Mouse (Mus musculus): ENCODE results near the gene Ccne1. TPM values are rescaled to one million over a fixed set of nuclear protein-coding genes. Genes with fewer than 3 reads are reported as not detected.
"Not testable (repeated sequence)": the region's sequence is repeated elsewhere in the genome, so short reads cannot be mapped to it uniquely, and the experiment has no call there.

The Ccne1 gene
- polyA plus RNA-seq, 1 experiment from 2014 or later = 20.2 TPM

GRCm38 (mm10) chr7:38125565-38126159 is 18.3 kb upstream of the Ccne1 start:
- no peak for TF ChIP-seq CTCF (IDR thresholded peaks at IDR 0.05; ENCODE audit: low read depth)
- no peak overlapping the region for H3K9ac ChIP-seq (ENCODE audit: low read depth, low read length)
- H3K27me3 ChIP-seq (ENCODE audit: insufficient read depth, low read length) = no peaks in the 10 kb centered on the region
- no peaks in the 10 kb centered on the region for H3K36me3 ChIP-seq (ENCODE audit: insufficient read depth, low read length)
- no peaks in the 10 kb centered on the region for H3K9me3 ChIP-seq (replicated peaks; ENCODE audit: low read length)
- no peak overlapping the region for H3K4me2 ChIP-seq (ENCODE audit: low read length)
- H3K4me3 ChIP-seq (replicated peaks; ENCODE audit: low read depth, low read length) = no peak overlapping the region
- no peaks in the 10 kb centered on the region for H3K4me1 ChIP-seq (replicated peaks; ENCODE audit: insufficient read depth, low read length)
- DNase-seq (ENCODE audit: low spot score) (no peak), ATAC-seq (replicated peaks; ENCODE audit: low FRiP score, low read depth) (no peak)
- H3K27ac ChIP-seq = no peak overlapping the region
- 73% methylated on average over 12 of the region's 12 CpGs for WGBS

GRCm38 (mm10) chr7:38124164-38124563 is 16.8 kb upstream of the Ccne1 start:
- H3K27ac ChIP-seq; H3K4me3 ChIP-seq (replicated peaks; ENCODE audit: low read depth, low read length); H3K27me3 ChIP-seq (ENCODE audit: insufficient read depth, low read length); H3K36me3 ChIP-seq (ENCODE audit: insufficient read depth, low read length); ATAC-seq (replicated peaks; ENCODE audit: low FRiP score, low read depth); H3K9ac ChIP-seq (ENCODE audit: low read depth, low read length); H3K4me1 ChIP-seq (replicated peaks; ENCODE audit: insufficient read depth, low read length); H3K9me3 ChIP-seq (replicated peaks; ENCODE audit: low read length); H3K4me2 ChIP-seq (ENCODE audit: low read length); DNase-seq (ENCODE audit: low spot score): not testable (repeated sequence)
- 90% methylated on average over 2 of the region's 2 CpGs for WGBS

GRCm38 (mm10) chr7:38118594-38118993 is 11.3 kb upstream of the Ccne1 start:
- ATAC-seq (replicated peaks; ENCODE audit: low FRiP score, low read depth) = no peak
- no peak overlapping the region for H3K4me3 ChIP-seq (replicated peaks; ENCODE audit: low read depth, low read length)
- no peak overlapping the region for H3K27ac ChIP-seq
- TF ChIP-seq CTCF (IDR thresholded peaks at IDR 0.05; ENCODE audit: low read depth) = 0 out of 2 replicates have a peak, but pooled peaks have one; percentile 12
- no peak overlapping the region for H3K9ac ChIP-seq (ENCODE audit: low read depth, low read length)
- no peaks in the 10 kb centered on the region for H3K36me3 ChIP-seq (ENCODE audit: insufficient read depth, low read length)
- DNase-seq (ENCODE audit: low spot score) = no peak
- H3K9me3 ChIP-seq (replicated peaks; ENCODE audit: low read length) = no peaks in the 10 kb centered on the region
- H3K27me3 ChIP-seq (ENCODE audit: insufficient read depth, low read length) = no peaks in the 10 kb centered on the region
- H3K4me1 ChIP-seq (replicated peaks; ENCODE audit: insufficient read depth, low read length) = no peaks in the 10 kb centered on the region
- 13% methylated on average over 1 of the region's 1 CpGs for WGBS
- H3K4me2 ChIP-seq (ENCODE audit: low read length) = no peak overlapping the region

GRCm38 (mm10) chr7:38112451-38112850 is 5.1 kb upstream of the Ccne1 start:
- TF ChIP-seq CTCF (IDR thresholded peaks at IDR 0.05; ENCODE audit: low read depth) = no peak
- no peak for DNase-seq (ENCODE audit: low spot score)
- Histone ChIP-seq H3K4me2 (ENCODE audit: low read length) (no peak overlapping the region), H3K9ac (ENCODE audit: low read depth, low read length) (no peak overlapping the region), H3K27ac (peak overlapping the region; percentile 31; the same call in 1 of the 2 replicates), H3K27me3 (ENCODE audit: insufficient read depth, low read length) (no peaks in the 10 kb centered on the region), H3K36me3 (ENCODE audit: insufficient read depth, low read length) (no peaks in the 10 kb centered on the region), H3K9me3 (replicated peaks; ENCODE audit: low read length) (no peaks in the 10 kb centered on the region), H3K4me1 (replicated peaks; ENCODE audit: insufficient read depth, low read length) (peaks cover 8% of the 10 kb centered on the region; the same call in 1 of the 2 replicates), H3K4me3 (replicated peaks; ENCODE audit: low read depth, low read length) (no peak overlapping the region)
- ATAC-seq (replicated peaks; ENCODE audit: low FRiP score, low read depth) = no peak
- 76% methylated on average over 9 of the region's 9 CpGs for WGBS

- Histone ChIP-seq H3K27me3 (ENCODE audit: insufficient read depth, low read length) (no peaks in the 10 kb centered on the region), H3K4me1 (replicated peaks; ENCODE audit: insufficient read depth, low read length) (peaks cover 8% of the 10 kb centered on the region; the same call in 1 of the 2 replicates), H3K27ac (peak overlapping the region; percentile 37; the same call in 1 of the 2 replicates), H3K9me3 (replicated peaks; ENCODE audit: low read length) (no peaks in the 10 kb centered on the region), H3K4me3 (replicated peaks; ENCODE audit: low read depth, low read length) (no peak overlapping the region), H3K36me3 (ENCODE audit: insufficient read depth, low read length) (no peaks in the 10 kb centered on the region), H3K9ac (ENCODE audit: low read depth, low read length) (no peak overlapping the region), H3K4me2 (ENCODE audit: low read length) (no peak overlapping the region)
- 46% methylated on average over 3 of the region's 3 CpGs for WGBS
- ATAC-seq (replicated peaks; ENCODE audit: low FRiP score, low read depth) (peak; percentile 70), DNase-seq (ENCODE audit: low spot score) (peak; percentile 96)
- no peak for TF ChIP-seq CTCF (IDR thresholded peaks at IDR 0.05; ENCODE audit: low read depth)
Measured at GRCm38 (mm10) chr7:38111996-38112395, 4.7 kb upstream of the Ccne1 start.

GRCm38 (mm10) chr7:38108260-38108632 is 912 bp upstream of the Ccne1 start:
- ATAC-seq (replicated peaks; ENCODE audit: low FRiP score, low read depth) = 0 out of 2 replicates have a peak, but pooled peaks have one; percentile 0
- H3K27ac ChIP-seq = peak overlapping the region; percentile 38; the same call in 1 of the 2 replicates
- DNase-seq (ENCODE audit: low spot score) = peak; percentile 41
- peak overlapping the region; percentile 71; the same call in 1 of the 2 replicates for H3K4me3 ChIP-seq (replicated peaks; ENCODE audit: low read depth, low read length)
- H3K4me2 ChIP-seq (ENCODE audit: low read length) = peak overlapping the region; percentile 99
- WGBS = 16% methylated on average over 10 of the region's 10 CpGs
- 0 out of 2 replicates have a peak, but pooled peaks cover 4% of the 10 kb centered on the region for H3K36me3 ChIP-seq (ENCODE audit: insufficient read depth, low read length)
- TF ChIP-seq CTCF (IDR thresholded peaks at IDR 0.05; ENCODE audit: low read depth) = no peak
- peaks cover 11% of the 10 kb centered on the region; the same call in 1 of the 2 replicates for H3K4me1 ChIP-seq (replicated peaks; ENCODE audit: insufficient read depth, low read length)
- H3K9me3 ChIP-seq (replicated peaks; ENCODE audit: low read length) = no peaks in the 10 kb centered on the region
- no peaks in the 10 kb centered on the region for H3K27me3 ChIP-seq (ENCODE audit: insufficient read depth, low read length)
- H3K9ac ChIP-seq (ENCODE audit: low read depth, low read length) = peak overlapping the region; percentile 76; the same call in 1 of the 2 replicates

Data from kidney, postnatal 0 days (tissue).